Mouse (Mus musculus) hindbrain, embryonic 12.5 days (tissue): ENCODE results near the gene Slco2a1. TPM values are rescaled to one million over a fixed set of nuclear protein-coding genes. Genes with fewer than 3 reads are reported as not detected.

Source experiments
- ATAC-seq: fragments of 200-750 bp; cut with Nextera tagmentation; 2 replicates; pipeline ENCODE4 v1.8.0; 2017; ENCODE audit warnings: moderate TSS enrichment; ENCODE audit not compliant: low FRiP score
- H3K27ac ChIP-seq: fragments of 300-500 bp; sonication (generic); 2 replicates; pipeline ENCODE4 v1.5.1; 2016; ENCODE audit warnings: mild to moderate bottlenecking
- H3K27me3 ChIP-seq: fragments of 300-500 bp; sonication (generic); 2 replicates; pipeline ENCODE4 v1.6.1; 2016; ENCODE audit warnings: mild to moderate bottlenecking
- H3K36me3 ChIP-seq: fragments of 300-500 bp; sonication (generic); 2 replicates; pipeline ENCODE4 v1.6.1; 2016; ENCODE audit warnings: mild to moderate bottlenecking
- H3K4me1 ChIP-seq: fragments of 300-500 bp; sonication (generic); 2 replicates; pipeline ENCODE4 v1.6.1; 2016
- H3K4me2 ChIP-seq: fragments of 300-500 bp; sonication (generic); replicated peaks from 2 replicates; pipeline ENCODE4 v1.6.1; 2016; ENCODE audit warnings: mild to moderate bottlenecking
- H3K4me3 ChIP-seq: fragments of 300-500 bp; sonication (generic); 2 replicates; pipeline ENCODE4 v1.5.1; 2016; ENCODE audit warnings: mild to moderate bottlenecking
- H3K9ac ChIP-seq: fragments of 300-500 bp; sonication (generic); 2 replicates; pipeline ENCODE4 v1.6.1; 2016; ENCODE audit warnings: mild to moderate bottlenecking, moderate library complexity
- H3K9me3 ChIP-seq: fragments of 300-500 bp; sonication (generic); replicated peaks from 2 replicates; pipeline ENCODE4 v1.6.1; 2016; ENCODE audit warnings: mild to moderate bottlenecking
- WGBS: fragments of 180-500 bp; shearing (Covaris S2); methylation state at CpG from one replicate; pipeline ENCODE4 v1.1.7; 2016; 5-methylcytosine and 5-hydroxymethylcytosine counted together
- polyA plus RNA-seq: library from polyadenylated mRNA; unstranded; fragments of >200 nt; fragmentation: Nextera tagmentation; extraction: Ambion mirVana; gene quantifications from 2 replicates; pipeline ENCODE4 v1.2.1, GENCODE M21; 2016

The Slco2a1 gene
- polyA plus RNA-seq, 1 experiment from 2014 or later: 1.1 TPM

GRCm38 (mm10) chr9:103076836-103077531 is 88.5 kb downstream of the Slco2a1 start:
- no peak overlapping the region for H3K27ac ChIP-seq
- H3K9ac ChIP-seq: no peak overlapping the region
- H3K27me3 ChIP-seq: no peaks in the 10 kb centered on the region
- H3K4me2 ChIP-seq: no peak overlapping the region
- no peaks in the 10 kb centered on the region for H3K36me3 ChIP-seq
- 78% methylated on average over 21 of the region's 21 CpGs for WGBS
- 0 out of 2 replicates have a peak, but pooled peaks cover 5% of the 10 kb centered on the region for H3K9me3 ChIP-seq
- ATAC-seq: no peak
- H3K4me3 ChIP-seq: no peak overlapping the region
- no peaks in the 10 kb centered on the region for H3K4me1 ChIP-seq

- Histone ChIP-seq H3K27me3 (no peaks in the 10 kb centered on the region), H3K9me3 (0 out of 2 replicates have a peak, but pooled peaks cover 5% of the 10 kb centered on the region), H3K9ac (no peak overlapping the region), H3K4me1 (no peaks in the 10 kb centered on the region; the same call in 1 of the 2 replicates), H3K4me3 (no peak overlapping the region), H3K36me3 (no peaks in the 10 kb centered on the region), H3K4me2 (no peak overlapping the region), H3K27ac (no peak overlapping the region)
- 92% methylated on average over 6 of the region's 6 CpGs for WGBS
- ATAC-seq: no peak
Measured at GRCm38 (mm10) chr9:103078194-103078691, 89.7 kb downstream of the Slco2a1 start.

GRCm38 (mm10) chr9:103080211-103080610 is 91.7 kb downstream of the Slco2a1 start:
- Histone ChIP-seq H3K4me3 (no peak overlapping the region), H3K36me3 (no peaks in the 10 kb centered on the region), H3K27me3 (no peaks in the 10 kb centered on the region), H3K4me2 (no peak overlapping the region), H3K27ac (no peak overlapping the region), H3K9me3 (0 out of 2 replicates have a peak, but pooled peaks cover under 1% of the 10 kb centered on the region), H3K9ac (no peak overlapping the region), H3K4me1 (no peaks in the 10 kb centered on the region; the same call in 1 of the 2 replicates)
- no peak for ATAC-seq
- WGBS: 96% methylated on average over 3 of the region's 3 CpGs

- Histone ChIP-seq H3K27ac (no peak overlapping the region), H3K4me3 (no peak overlapping the region), H3K4me2 (no peak overlapping the region), H3K36me3 (no peaks in the 10 kb centered on the region), H3K9me3 (no peaks in the 10 kb centered on the region), H3K9ac (no peak overlapping the region), H3K27me3 (no peaks in the 10 kb centered on the region), H3K4me1 (no peaks in the 10 kb centered on the region; the same call in 1 of the 2 replicates)
- WGBS: 76% methylated on average over 8 of the region's 8 CpGs
- no peak for ATAC-seq
Measured at GRCm38 (mm10) chr9:103082246-103082975, 93.9 kb downstream of the Slco2a1 start.

- H3K27me3 ChIP-seq: no peaks in the 10 kb centered on the region
- H3K9me3 ChIP-seq: no peaks in the 10 kb centered on the region
- 61% methylated on average over 3 of the region's 3 CpGs for WGBS
- no peak overlapping the region for H3K4me2 ChIP-seq
- no peak for ATAC-seq
- no peak overlapping the region for H3K27ac ChIP-seq
- no peaks in the 10 kb centered on the region; the same call in 1 of the 2 replicates for H3K4me1 ChIP-seq
- H3K9ac ChIP-seq: no peak overlapping the region
- no peaks in the 10 kb centered on the region for H3K36me3 ChIP-seq
- no peak overlapping the region for H3K4me3 ChIP-seq
Measured at GRCm38 (mm10) chr9:103083405-103083804, 94.9 kb downstream of the Slco2a1 start.

- H3K4me1 ChIP-seq: no peaks in the 10 kb centered on the region; the same call in 1 of the 2 replicates
- H3K4me3 ChIP-seq: no peak overlapping the region
- no peaks in the 10 kb centered on the region for H3K36me3 ChIP-seq
- no peak overlapping the region for H3K27ac ChIP-seq
- ATAC-seq: no peak
- H3K9ac ChIP-seq: no peak overlapping the region
- WGBS: 81% methylated on average over 6 of the region's 6 CpGs
- H3K27me3 ChIP-seq: no peaks in the 10 kb centered on the region
- no peaks in the 10 kb centered on the region for H3K9me3 ChIP-seq
- no peak overlapping the region for H3K4me2 ChIP-seq
Measured at GRCm38 (mm10) chr9:103086736-103087135, 98.2 kb downstream of the Slco2a1 start.

- no peak for ATAC-seq
- Histone ChIP-seq H3K9me3 (no peaks in the 10 kb centered on the region), H3K4me2 (no peak overlapping the region), H3K27me3 (no peaks in the 10 kb centered on the region), H3K9ac (no peak overlapping the region), H3K36me3 (no peaks in the 10 kb centered on the region), H3K4me3 (no peak overlapping the region), H3K27ac (no peak overlapping the region), H3K4me1 (peaks cover under 1% of the 10 kb centered on the region; the same call in 1 of the 2 replicates)
- WGBS: 74% methylated on average over 8 of the region's 8 CpGs
Measured at GRCm38 (mm10) chr9:103087301-103087700, 98.8 kb downstream of the Slco2a1 start.

GRCm38 (mm10) chr9:103088661-103089060 is 100.1 kb downstream of the Slco2a1 start:
- ATAC-seq: no peak

GRCm38 (mm10) chr9:103090116-103090875 is 101.8 kb downstream of the Slco2a1 start:
- H3K4me2 ChIP-seq: no peak overlapping the region
- H3K27me3 ChIP-seq: no peaks in the 10 kb centered on the region
- ATAC-seq: no peak
- no peaks in the 10 kb centered on the region for H3K36me3 ChIP-seq
- no peak overlapping the region for H3K4me3 ChIP-seq
- H3K9me3 ChIP-seq: no peaks in the 10 kb centered on the region
- WGBS: 82% methylated on average over 9 of the region's 9 CpGs
- no peak overlapping the region for H3K27ac ChIP-seq
- peaks cover 5% of the 10 kb centered on the region for H3K4me1 ChIP-seq
- H3K9ac ChIP-seq: no peak overlapping the region

More at GRCm38 (mm10) chr9:103088661-103089060, 100.1 kb downstream of the Slco2a1 start:
- no peak overlapping the region for H3K4me3 ChIP-seq
- no peak overlapping the region for H3K27ac ChIP-seq
- no peaks in the 10 kb centered on the region for H3K36me3 ChIP-seq
- H3K4me1 ChIP-seq: peaks cover 5% of the 10 kb centered on the region
- H3K27me3 ChIP-seq: no peaks in the 10 kb centered on the region
- WGBS: 60% methylated on average over 2 of the region's 2 CpGs
- H3K9ac ChIP-seq: no peak overlapping the region
- H3K9me3 ChIP-seq: no peaks in the 10 kb centered on the region
- H3K4me2 ChIP-seq: no peak overlapping the region

GRCm38 (mm10) chr9:103091039-103091883 is 102.7 kb downstream of the Slco2a1 start:
- 84% methylated on average over 16 of the region's 16 CpGs for WGBS
- Histone ChIP-seq H3K9ac (no peak overlapping the region), H3K4me3 (no peak overlapping the region), H3K27ac (no peak overlapping the region), H3K27me3 (no peaks in the 10 kb centered on the region; the same call in 1 of the 2 replicates), H3K4me1 (peaks cover 5% of the 10 kb centered on the region), H3K36me3 (no peaks in the 10 kb centered on the region), H3K4me2 (no peak overlapping the region), H3K9me3 (no peaks in the 10 kb centered on the region)
- no peak for ATAC-seq

GRCm38 (mm10) chr9:103092248-103092647 is 103.7 kb downstream of the Slco2a1 start:
- Histone ChIP-seq H3K9ac (peak overlapping the region; percentile 55; the same call in 1 of the 2 replicates), H3K9me3 (no peaks in the 10 kb centered on the region), H3K27ac (no peak overlapping the region), H3K36me3 (no peaks in the 10 kb centered on the region), H3K4me2 (peak overlapping the region; percentile 83), H3K4me1 (peaks cover 5% of the 10 kb centered on the region), H3K4me3 (peak overlapping the region; percentile 41), H3K27me3 (no peaks in the 10 kb centered on the region; the same call in 1 of the 2 replicates)
- ATAC-seq: peak; percentile 86
- WGBS: under 1% methylated on average over 19 of the region's 19 CpGs
